Mouse (Mus musculus) cerebellum, postnatal 10 days (tissue): ENCODE measurements around the gene Jmy.

ENCODE experiments used
- DNase-seq, 2 experiments: peaks; one replicate each; pipeline ENCODE4 v3.0.0; 2021; ENCODE audit warnings: mixed read lengths in 2 of 2

Gene Jmy

DNA sequence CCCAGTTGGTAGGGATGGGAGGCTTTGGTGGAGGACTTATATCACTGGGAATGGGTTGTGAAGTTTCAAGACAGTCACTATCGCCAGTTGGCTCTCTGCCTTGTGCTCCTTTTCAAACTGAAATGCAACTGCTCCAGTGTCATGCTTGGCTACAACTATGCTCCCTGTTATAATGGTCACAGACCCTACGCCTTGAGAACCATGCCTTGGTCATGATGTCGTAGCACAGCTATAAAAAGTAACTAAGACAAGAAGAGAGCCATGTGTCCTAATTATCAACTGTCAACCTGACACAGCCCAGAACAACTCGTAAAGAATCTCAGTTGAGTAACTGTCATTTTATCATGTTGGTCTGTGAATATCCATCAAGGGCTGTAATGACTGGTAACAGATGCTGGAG is 41.0 kb downstream of the Jmy start:
- no peak for DNase-seq

DNA sequence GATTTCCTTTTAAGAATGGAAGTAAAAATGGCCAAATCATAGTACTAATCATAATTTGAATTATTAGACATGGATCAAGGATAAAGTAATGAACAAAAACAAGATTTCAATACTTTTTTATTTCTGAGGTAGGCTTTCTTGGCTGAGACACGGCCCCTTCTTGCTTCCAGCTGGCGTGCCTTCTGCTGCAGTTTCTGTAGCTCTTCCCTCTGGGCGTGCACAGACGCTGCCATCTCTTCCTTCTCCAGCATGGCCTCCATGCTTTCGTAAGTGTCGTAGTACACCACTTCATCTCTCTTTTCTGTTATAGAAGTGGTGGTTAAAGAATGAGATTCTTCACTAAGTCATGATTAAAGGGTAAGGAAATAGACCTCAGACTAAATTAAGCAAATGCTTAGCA is 46.3 kb downstream of the Jmy start:
- DNase-seq: peak; percentile 83 to 86

DNA sequence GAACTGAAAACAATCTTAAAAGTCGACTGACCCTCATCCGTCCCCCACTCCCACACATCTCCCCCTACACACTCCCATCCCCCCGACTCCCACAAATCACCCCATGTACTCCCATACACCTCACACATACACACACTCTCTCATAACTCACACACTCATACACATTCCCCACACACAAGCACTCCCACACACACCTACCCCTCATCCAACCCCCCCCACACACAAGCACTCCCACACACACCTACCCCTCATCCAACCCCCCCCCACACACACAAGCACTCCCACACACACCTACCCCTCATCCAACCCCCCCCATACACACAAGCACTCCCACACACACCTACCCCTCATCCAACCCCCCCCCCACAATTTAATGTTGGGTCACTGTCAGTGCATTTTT is 59.4 kb downstream of the Jmy start:
- DNase-seq: no peak

DNA sequence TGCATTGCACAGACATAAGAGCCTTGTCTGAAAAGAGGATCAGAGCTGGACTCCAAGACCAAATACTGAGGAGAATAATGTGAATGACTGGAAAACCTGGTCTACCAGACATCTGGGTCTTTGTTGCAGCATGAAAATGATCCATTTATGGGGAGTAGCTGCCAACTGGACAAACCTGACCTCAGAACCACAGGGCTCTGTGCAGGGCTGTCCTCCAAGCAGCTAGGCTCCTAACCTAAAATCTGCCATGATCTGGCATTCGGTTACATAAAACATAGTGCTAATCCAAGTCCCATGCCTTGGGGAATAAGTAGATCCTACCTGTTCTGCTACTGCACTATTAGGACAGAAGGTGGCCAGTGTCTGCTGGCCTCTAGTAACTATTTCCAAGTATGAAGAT is 70.4 kb downstream of the Jmy start:
- DNase-seq: no peak

DNA sequence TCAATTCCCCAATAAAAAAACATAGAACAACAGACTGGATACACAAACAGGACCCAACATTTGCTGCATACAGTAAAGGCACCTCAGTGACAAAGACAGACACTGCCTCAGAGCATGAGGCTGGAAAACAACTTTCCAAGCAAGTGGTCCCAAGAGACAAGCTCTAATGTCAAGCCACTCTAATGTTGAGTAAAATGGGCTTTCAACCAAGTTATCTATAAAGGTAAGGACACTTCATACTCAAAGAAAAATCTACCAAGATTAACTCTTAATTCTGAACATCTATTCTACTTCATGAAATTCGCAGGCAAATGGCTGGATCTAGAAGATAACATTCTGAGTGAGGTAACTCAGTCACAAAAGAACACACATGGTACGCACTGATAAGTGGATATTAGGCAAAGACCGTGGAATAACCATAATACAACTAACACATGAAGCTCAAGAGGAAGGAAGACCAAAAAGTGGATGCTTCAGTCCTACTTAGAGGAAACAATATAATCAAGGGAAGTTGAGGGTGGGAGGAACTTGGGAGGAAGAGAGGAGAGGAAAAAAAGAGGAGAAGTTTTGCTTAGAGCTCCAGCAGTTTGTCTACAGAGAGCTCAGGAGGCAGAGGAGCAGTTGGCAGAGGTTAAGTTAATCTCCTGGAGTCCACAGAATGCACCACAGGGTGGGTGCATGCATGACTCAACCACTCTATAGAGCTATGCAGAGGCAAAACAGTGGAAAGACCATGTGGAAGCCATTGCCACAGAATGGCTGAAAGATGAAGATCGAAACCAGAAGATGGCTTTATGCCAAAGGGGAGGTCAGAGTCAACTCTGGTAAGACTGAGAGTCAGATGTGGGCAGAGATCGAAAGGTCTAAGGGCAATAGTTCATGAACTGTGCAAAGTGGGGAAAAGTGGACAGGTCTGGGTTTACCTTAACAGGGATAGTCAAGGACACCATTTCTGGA is 71.4 kb downstream of the Jmy start:
- DNase-seq: no peak

DNA sequence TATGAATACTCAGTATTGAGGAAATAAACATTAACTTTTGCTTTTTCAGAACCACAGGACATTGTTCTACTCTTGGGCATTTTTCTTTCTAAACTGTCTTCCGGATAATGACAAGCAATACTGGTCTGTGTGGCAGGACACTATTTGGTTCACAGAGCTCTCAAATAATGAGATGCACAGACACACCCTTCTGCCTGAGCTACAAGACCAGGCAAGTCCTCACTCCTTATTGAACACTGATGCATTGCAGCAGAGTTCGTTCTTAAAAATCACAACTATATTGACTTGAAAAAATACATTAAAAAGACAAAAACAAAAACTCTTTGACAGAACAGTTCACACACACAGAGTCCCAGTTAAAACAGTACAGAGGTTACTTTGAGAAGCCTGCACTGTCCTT is 76.4 kb downstream of the Jmy start:
- no peak for DNase-seq

DNA sequence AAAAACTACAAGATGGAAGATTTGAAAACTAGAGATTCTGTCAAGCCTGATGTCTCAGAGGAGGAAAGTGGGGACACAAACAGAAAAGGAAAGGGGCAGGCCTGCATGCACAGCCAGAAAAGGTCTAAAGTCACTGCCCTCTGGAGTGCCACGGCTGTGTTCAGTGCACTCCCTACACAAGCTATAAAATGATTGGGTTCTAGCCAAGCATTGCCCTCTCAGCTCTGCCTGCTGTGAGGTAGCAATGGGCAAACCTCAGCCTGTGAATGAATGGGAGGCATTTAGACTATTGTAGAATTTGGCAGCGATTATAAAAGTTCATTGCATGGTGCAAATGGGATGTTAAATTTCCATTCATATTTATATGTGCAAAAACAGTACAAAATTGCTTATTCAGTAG is 79.8 kb downstream of the Jmy start:
- no peak for DNase-seq

DNA sequence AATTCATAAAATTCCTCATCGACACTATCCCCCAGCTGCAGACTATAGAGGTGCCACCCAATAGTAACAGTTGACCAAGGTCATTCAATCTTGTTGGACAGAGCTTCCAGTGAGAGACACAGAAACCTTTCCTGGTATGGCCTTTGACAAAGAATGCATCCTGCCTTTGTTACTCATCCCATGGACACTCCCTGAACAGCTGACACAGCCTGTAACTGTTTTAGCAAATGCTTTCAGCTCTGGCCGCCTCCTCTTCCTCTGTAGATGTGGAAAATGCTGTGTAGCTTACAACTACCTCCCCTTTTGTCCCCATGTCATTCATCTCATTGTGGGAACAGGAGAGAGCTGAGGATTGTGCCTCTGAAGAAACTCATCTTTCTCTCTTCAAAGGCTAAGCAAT is 81.3 kb downstream of the Jmy start:
- DNase-seq: no peak

DNA sequence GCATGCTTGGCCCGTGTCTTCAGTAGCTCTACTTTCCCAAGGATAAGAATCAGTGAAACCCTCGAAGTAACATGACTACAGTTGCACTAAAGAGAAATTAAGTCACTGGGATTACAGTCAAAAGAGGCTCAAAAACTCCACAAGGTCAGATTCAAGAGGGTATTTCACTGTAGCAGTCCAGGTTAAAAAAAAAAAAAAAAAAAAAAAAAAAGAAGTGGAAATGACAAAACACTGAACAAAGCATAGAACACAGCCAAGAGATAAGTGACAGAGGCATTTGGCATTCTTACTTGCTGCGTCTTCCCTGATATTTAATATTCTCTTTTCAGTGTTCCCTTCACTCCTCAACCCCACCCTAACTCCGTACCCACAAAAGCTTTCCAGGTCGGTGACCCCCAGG is 84.6 kb downstream of the Jmy start:
- no peak for DNase-seq

DNA sequence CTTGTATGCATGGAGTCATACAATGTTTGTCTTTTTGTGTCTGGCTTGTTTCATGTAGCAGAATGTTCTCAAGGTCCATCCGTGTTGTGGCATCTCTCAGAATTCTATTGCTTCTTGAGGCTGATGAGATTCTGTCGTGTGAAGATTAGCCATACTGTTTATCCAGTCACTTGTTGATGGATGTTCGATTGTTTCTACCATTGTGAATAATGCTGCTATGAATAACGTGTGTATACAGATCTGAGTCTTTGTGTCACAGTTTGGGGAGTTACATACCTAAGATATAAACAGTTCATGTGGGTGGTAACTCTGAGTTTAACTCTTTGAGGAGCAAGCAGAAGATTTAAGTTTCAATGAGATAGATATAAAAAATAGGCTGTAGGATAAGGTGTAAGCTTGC is 89.3 kb downstream of the Jmy start:
- no peak for DNase-seq

DNA sequence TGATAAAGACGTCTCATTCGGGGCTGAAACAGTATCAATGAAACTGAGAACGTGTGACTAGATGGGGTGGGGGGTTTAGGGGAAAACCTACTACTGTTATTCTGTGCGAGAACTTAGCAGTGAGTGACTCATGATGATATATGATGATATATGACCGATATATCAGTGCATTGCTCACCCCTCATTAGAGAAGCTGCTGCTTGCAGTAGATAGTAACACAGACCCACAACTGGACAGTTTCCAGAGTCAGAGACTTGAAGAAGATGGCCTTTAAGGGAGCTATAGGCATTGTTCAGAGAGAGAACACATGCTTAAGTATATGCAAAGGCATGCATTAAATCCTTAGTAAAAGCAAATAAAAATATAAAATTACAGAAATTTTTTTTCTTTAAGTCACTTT is 92.8 kb downstream of the Jmy start:
- no peak for DNase-seq

DNA sequence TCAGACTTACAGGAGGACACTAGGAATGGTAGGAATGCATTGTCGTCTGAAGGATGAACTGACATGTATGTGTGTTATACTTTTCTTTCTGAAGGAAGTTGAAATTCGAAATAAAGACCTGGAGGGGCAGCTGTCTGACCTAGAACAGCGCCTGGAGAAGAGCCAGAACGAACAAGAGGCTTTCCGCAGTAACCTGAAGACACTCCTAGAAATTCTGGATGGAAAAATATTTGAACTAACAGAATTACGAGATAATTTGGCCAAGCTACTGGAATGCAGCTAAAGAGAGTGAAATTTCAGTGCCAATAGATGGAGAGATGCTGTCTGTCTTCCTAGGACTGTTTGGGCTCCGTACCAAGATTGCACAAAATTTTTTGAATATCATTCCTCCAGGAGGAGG is 97.7 kb downstream of the Jmy start:
- DNase-seq: no peak

DNA sequence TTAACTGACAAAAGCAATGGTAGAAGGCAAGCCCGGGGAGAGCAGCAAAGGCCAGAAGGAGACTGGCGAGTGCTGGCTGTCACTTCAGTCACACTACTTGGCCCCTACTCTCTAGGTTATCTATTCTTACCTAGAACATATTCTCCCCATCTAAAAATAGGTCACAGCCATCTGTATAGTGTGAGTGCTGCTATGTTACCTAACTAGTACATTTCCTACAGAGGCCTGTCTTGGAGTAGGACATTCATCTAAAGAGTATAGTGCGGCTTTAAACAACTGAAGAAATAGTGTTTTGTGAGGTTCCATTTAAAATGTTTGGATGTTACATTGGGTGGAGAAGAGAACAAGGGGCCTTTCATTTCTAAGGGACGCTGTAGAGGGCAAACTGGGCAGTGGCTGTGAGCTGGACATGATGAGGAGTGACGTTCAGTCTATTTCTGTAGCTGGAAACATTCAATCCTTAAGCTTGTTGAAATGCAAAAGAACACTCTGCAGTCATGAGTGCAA is 99.8 kb downstream of the Jmy start:
- DNase-seq: peak; percentile 36 to 37

DNA sequence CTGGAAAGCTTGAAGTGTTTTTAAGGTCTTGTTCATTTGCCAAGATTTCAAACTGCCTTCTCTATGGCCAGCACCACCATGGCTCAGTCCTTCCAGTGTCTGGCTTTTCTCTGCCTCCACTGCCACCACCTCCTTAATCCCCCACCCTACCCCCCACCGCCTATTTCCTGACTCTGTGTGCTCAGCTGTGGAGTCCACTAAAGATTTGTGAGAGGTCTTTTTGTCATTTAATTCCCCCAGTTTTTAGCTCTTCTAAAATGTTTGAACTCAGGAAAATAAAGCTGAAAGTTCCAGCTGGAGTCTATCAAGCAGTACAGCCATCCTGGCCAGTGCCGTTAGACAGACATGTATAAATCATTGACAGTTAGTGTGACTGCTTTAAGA is 110.4 kb downstream of the Jmy start:
- peak in 1 of 2 experiments; percentile 23 for DNase-seq

DNA sequence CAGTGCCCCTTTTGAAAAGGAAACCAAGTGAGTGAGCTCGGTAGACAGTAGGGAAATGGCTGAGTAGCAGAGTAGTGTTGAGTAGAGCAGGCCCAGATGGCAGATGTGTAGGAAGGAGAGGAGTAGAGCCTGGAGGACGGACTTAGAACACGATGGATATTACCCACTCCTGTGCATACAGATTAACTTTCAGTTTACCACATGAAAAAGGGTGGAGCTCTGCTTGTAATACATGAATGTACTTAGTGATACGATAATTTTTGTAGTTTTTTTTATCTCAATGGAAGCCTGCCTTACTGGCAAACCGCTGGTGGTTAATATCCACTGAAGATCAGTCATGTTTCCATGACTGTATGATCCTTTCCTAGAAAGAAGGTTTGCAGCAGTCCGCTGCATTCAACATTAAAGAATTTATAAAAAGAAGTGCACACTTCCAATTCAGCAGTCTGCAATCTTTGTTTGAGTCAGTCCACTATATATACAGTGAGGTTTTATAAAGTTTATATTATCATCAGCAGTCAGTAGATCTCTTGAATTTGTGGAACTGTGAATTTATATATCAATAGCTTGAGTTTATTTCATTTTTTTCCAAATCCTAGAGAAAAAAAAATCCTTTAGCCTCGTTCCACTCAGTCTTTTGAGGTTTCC is 110.9 kb downstream of the Jmy start:
- DNase-seq: no peak

DNA sequence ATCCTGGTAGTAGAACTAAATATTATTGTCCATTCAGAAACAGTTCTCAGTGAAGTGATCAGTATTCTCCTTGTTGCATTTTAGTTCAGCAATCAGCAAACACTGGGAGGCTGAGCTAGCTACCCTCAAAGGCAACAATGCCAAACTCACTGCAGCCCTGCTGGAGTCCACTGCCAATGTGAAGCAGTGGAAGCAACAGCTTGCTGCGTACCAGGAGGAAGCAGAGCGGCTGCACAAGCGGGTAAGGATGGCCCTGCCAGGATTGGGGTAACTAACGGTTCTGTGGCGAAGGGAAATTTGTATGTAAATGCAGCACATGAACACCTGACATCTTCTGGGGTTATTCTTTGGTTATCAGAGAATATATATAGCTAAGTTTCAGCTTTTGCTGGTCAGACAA is 112.2 kb downstream of the Jmy start:
- DNase-seq: peak; percentile 39 to 55

DNA sequence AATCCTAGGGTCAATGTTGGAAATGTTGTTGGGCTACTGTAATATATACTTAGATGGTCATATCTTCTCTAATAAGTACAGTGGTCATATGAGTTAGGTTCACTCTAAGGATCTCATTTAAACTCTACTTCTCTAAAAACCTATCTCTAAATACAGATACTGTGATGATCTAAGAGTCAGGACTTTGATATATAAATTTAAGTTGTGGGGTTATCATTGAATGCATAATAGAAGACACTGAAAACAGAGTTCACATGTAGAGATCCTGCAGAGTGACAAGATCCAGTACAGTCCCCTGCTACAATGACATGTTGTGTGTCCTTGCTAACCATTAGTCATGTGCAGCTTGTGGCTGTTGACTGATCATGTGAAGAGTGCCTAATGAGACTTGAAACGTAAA is 114.5 kb downstream of the Jmy start:
- DNase-seq: no peak

DNA sequence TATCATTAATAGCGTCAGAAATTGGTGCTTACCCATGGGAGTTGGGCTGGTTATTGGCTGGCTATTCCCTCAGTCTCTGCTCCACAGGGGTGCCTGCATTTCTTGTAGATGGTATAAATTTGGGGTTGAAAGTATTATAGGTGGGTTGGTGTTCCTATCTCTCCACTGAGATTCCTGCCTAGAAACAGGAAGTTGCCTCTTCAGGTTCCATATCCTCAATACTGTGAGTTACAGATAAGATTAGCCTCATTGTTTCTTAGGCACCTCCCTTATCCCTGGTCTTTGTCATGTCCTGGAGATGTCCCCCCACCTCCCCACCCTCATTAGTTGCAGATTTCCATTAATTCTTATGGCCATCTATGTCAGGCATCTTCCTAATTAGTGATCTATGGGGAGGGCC is 115.1 kb downstream of the Jmy start:
- no peak for DNase-seq

DNA sequence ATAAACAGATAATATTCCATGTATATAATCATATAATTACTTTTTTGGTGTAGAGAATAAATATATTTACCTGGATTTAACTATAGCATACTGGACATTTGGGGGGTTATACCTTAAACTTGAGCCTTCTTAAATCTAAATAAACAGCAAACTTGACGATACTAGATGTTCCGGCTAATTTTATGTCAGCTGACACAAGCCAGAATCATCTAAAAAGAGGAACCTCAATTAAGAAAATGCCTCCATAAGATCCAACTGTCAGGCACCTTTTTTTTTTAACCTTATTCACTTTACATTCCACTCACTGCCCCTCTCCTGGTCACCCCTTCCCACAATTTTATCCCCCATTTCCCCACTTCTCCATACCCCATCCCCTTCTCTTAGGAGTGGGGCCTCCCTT is 116.0 kb downstream of the Jmy start:
- DNase-seq: no peak

DNA sequence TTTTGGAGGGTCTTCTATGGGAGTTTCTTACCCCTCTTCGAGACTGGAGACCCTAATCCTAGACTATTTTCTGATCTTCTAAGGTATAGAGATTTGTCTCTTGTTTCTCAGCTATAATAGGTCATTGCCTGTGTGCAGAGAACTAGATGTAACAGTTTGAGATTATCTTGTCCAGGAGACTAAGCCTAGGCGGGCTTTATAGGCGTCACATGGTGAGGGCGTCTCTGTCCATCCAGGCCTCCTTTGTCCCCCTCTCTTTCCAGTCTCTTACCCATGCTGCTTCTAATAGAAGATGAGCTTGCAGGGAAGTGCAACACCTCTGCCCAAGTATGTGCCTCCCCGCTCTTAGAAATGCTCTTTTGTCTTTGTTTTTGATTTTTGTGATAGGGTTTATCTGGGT is 116.5 kb downstream of the Jmy start:
- DNase-seq: no peak

DNA sequence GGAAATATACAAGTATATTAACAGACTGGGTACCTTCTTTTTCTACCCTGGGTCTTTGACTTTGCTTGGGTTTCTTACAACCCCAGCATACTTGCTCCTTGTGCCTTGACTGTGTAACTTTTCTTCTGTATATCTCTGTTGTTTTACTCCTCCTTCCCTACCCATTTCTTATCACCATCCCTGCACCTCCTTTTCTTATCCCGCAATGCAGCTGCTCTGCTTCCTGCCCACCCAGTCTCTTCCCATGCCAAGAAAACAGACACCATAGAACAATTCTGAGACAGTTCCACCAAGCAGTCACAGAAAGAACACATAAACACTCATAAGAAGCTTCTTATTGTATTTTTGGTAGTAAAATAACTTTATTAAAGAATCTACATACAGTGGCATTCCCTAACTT is 118.3 kb downstream of the Jmy start:
- DNase-seq: no peak

DNA sequence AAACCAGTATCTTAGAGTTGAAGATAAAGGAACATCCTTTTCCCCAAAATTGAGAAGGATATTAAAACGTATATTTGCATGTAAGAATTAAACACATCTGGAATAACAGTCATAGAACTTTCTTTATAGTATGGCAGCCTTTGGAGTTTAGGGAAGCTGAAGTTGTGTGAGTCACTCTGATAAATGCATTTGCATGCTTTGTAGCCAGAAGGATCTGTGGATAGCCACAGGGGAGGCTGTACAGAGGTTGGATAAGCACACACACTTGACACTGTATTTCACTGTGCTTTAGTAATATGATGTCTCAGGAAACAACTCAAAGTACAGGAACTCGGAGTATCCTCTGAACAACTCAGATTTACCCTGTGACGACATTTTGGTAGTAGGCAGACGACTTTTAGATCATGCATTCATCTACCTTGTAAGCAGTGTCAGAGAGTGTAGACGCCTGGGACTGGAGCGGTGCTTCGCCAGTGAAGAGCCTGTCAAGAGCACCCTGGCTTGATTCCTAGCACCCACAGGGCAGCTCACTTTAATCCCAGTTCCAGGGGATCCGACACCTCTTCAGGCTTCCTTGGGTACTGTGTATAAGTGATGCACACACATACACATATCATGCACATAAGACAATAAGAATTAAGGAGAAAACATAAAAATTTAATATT is 119.1 kb downstream of the Jmy start:
- DNase-seq: no peak
